Mouse (Mus musculus) myocyte (in vitro differentiated cells): ENCODE data around the gene Myom1. TPM values are rescaled to one million over a fixed set of nuclear protein-coding genes. Genes with fewer than 3 reads are reported as not detected.

Experiments used
- H3K27me3 ChIP-seq: one replicate; pipeline ENCODE4 v1.6.1; 2011; ENCODE audit not compliant: control insufficient read depth, insufficient read depth, insufficient read length
- H3K36me3 ChIP-seq: one replicate; pipeline ENCODE4 v1.6.1; 2011; ENCODE audit not compliant: control insufficient read depth, insufficient read depth
- H3K4me2 ChIP-seq: one replicate; pipeline ENCODE4 v1.6.1; 2011; ENCODE audit warnings: low read depth, control low read depth
- H3K4me3 ChIP-seq: one replicate; pipeline ENCODE4 v1.5.1; 2011; ENCODE audit warnings: mild to moderate bottlenecking, control low read depth, moderate library complexity
- H3K79me2 ChIP-seq: one replicate; pipeline ENCODE4 v1.6.1; 2011; ENCODE audit not compliant: control insufficient read depth, insufficient read depth
- H3ac ChIP-seq: one replicate; pipeline ENCODE4 v1.6.1; 2011; ENCODE audit not compliant: control insufficient read depth, insufficient read length
- CEBPB ChIP-seq: IDR thresholded peaks from 2 replicates; pipeline ENCODE4 v1.6.1; 2011; ENCODE audit warnings: mild to moderate bottlenecking, moderate library complexity; ENCODE audit not compliant: poor library complexity, insufficient read depth, severe bottlenecking
- E2F4 ChIP-seq: IDR thresholded peaks from one replicate; pipeline ENCODE4 v1.6.1; 2011; ENCODE audit warnings: mild to moderate bottlenecking, control low read depth, moderate library complexity; ENCODE audit not compliant: insufficient read depth
- MAX ChIP-seq: IDR thresholded peaks from one replicate; pipeline ENCODE4 v1.6.1; 2011; ENCODE audit warnings: low read depth, mild to moderate bottlenecking, control low read depth
- MYOD1 ChIP-seq, 3 experiments: IDR thresholded peaks; one replicate each; pipeline ENCODE4 v1.6.1; 2011; ENCODE audit warnings: control low read depth in 2 of 3, low read depth in 2 of 3, mild to moderate bottlenecking in 2 of 3, moderate library complexity in 1 of 3; ENCODE audit not compliant: insufficient read length in 2 of 3, control insufficient read depth in 1 of 3
- MYOG ChIP-seq, 3 experiments: IDR thresholded peaks; one replicate each; pipeline ENCODE4 v1.6.1; 2011; ENCODE audit warnings: control low read depth in 2 of 3, low read depth in 2 of 3, mild to moderate bottlenecking in 2 of 3; ENCODE audit not compliant: insufficient read length in 2 of 3, control insufficient read depth in 1 of 3, insufficient read depth in 1 of 3
- POLR2A ChIP-seq: IDR thresholded peaks from one replicate; pipeline ENCODE4 v1.6.1; 2011; ENCODE audit warnings: low read depth, mild to moderate bottlenecking, control low read depth, moderate library complexity; ENCODE audit not compliant: insufficient read length
- POLR2AphosphoS2 ChIP-seq: IDR thresholded peaks from one replicate; pipeline ENCODE4 v1.6.1; 2011; ENCODE audit warnings: low read depth, control low read depth; ENCODE audit not compliant: insufficient read length
- REST ChIP-seq: IDR thresholded peaks from one replicate; pipeline ENCODE4 v1.6.1; 2011; ENCODE audit warnings: mild to moderate bottlenecking, control low read depth, moderate library complexity; ENCODE audit not compliant: insufficient read depth, insufficient read length
- SRF ChIP-seq: IDR thresholded peaks from one replicate; pipeline ENCODE4 v1.6.1; 2011; ENCODE audit warnings: low read depth; ENCODE audit not compliant: control insufficient read depth, insufficient read length
- TCF12 ChIP-seq: IDR thresholded peaks from one replicate; pipeline ENCODE4 v1.6.1; 2011; ENCODE audit warnings: mild to moderate bottlenecking, control low read depth; ENCODE audit not compliant: poor library complexity, insufficient read depth, severe bottlenecking
- TCF3 ChIP-seq: IDR thresholded peaks from one replicate; pipeline ENCODE4 v1.6.1; 2011; ENCODE audit warnings: low read depth, control low read depth; ENCODE audit not compliant: insufficient read length
- USF1 ChIP-seq: IDR thresholded peaks from one replicate; pipeline ENCODE4 v1.6.1; 2011; ENCODE audit warnings: low read depth, mild to moderate bottlenecking, control low read depth, moderate library complexity
- polyA plus RNA-seq: library from polyadenylated mRNA; unstranded; fragments of >200 nt; fragmentation: generic; extraction: Trizol; gene quantifications from one replicate; pipeline ENCODE4 v1.2.1, GENCODE M21; 2012; ENCODE audit warnings: missing spikeins

Gene Myom1
- polyA plus RNA-seq, 1 experiment, result 52.7 TPM

GRCm38 (mm10) chr17:71135866-71136265 is 133.4 kb downstream of the Myom1 start:
- no peak overlapping the region for H3K4me3 ChIP-seq
- H3ac ChIP-seq, result no peak overlapping the region
- H3K27me3 ChIP-seq, result no peaks in the 10 kb centered on the region
- no peak for TF ChIP-seq POLR2A
- no peak for TF ChIP-seq CEBPB
- TF ChIP-seq SRF, result no peak
- no peak for TF ChIP-seq E2F4
- TF ChIP-seq MAX, result no peak
- TF ChIP-seq MYOD1 (IDR thresholded peaks at IDR 0.05; ENCODE audit: control insufficient read depth in 1 of 3, insufficient read length in 2 of 3, low read depth in 2 of 3), result no peak
- no peak for TF ChIP-seq REST
- no peak for TF ChIP-seq TCF3
- no peak for TF ChIP-seq POLR2AphosphoS2
- no peak for TF ChIP-seq MYOG (IDR thresholded peaks at IDR 0.05; ENCODE audit: control insufficient read depth in 1 of 3, insufficient read depth in 1 of 3, insufficient read length in 2 of 3, low read depth in 2 of 3)
- no peak for TF ChIP-seq USF1
- no peak for TF ChIP-seq TCF12
- no peaks in the 10 kb centered on the region for H3K36me3 ChIP-seq
- H3K4me2 ChIP-seq, result no peak overlapping the region
- H3K79me2 ChIP-seq, result no peaks in the 10 kb centered on the region

GRCm38 (mm10) chr17:71136384-71137333 is 134.2 kb downstream of the Myom1 start:
- Histone ChIP-seq H3K79me2 (no peaks in the 10 kb centered on the region), H3K36me3 (no peaks in the 10 kb centered on the region), H3ac (no peak overlapping the region), H3K4me3 (no peak overlapping the region), H3K27me3 (no peaks in the 10 kb centered on the region), H3K4me2 (no peak overlapping the region)
- TF ChIP-seq E2F4 (no peak), TCF12 (no peak), SRF (no peak), MAX (no peak), POLR2AphosphoS2 (no peak), POLR2A (no peak), CEBPB (no peak), MYOG (IDR thresholded peaks at IDR 0.05; ENCODE audit: control insufficient read depth in 1 of 3, insufficient read depth in 1 of 3, insufficient read length in 2 of 3, low read depth in 2 of 3) (no peak), MYOD1 (IDR thresholded peaks at IDR 0.05; ENCODE audit: control insufficient read depth in 1 of 3, insufficient read length in 2 of 3, low read depth in 2 of 3) (no peak), USF1 (no peak), REST (no peak), TCF3 (no peak)

GRCm38 (mm10) chr17:71137334-71137721 is 134.9 kb downstream of the Myom1 start:
- Histone ChIP-seq H3K79me2 (no peaks in the 10 kb centered on the region), H3K4me3 (no peak overlapping the region), H3K36me3 (no peaks in the 10 kb centered on the region), H3K4me2 (no peak overlapping the region), H3ac (no peak overlapping the region), H3K27me3 (no peaks in the 10 kb centered on the region)
- no peak for TF ChIP-seq POLR2AphosphoS2
- no peak for TF ChIP-seq SRF
- no peak for TF ChIP-seq MYOD1 (IDR thresholded peaks at IDR 0.05; ENCODE audit: control insufficient read depth in 1 of 3, insufficient read length in 2 of 3, low read depth in 2 of 3)
- TF ChIP-seq CEBPB, result no peak
- no peak for TF ChIP-seq POLR2A
- TF ChIP-seq USF1, result no peak
- TF ChIP-seq MAX, result no peak
- TF ChIP-seq MYOG (IDR thresholded peaks at IDR 0.05; ENCODE audit: control insufficient read depth in 1 of 3, insufficient read depth in 1 of 3, insufficient read length in 2 of 3, low read depth in 2 of 3), result no peak
- no peak for TF ChIP-seq E2F4
- no peak for TF ChIP-seq TCF3
- TF ChIP-seq REST, result no peak
- TF ChIP-seq TCF12, result no peak

- TF ChIP-seq USF1 (no peak), MYOD1 (IDR thresholded peaks at IDR 0.05; ENCODE audit: control insufficient read depth in 1 of 3, insufficient read length in 2 of 3, low read depth in 2 of 3) (peak in 1 of 3 experiments; percentile 31)
- no peaks in the 10 kb centered on the region for H3K79me2 ChIP-seq
- no peak overlapping the region for H3K4me3 ChIP-seq
- H3K4me2 ChIP-seq, result no peak overlapping the region
- H3K36me3 ChIP-seq, result no peaks in the 10 kb centered on the region
- H3K27me3 ChIP-seq, result no peaks in the 10 kb centered on the region
- H3ac ChIP-seq, result no peak overlapping the region
Measured at GRCm38 (mm10) chr17:71142068-71142467, 139.6 kb downstream of the Myom1 start.

- TF ChIP-seq MYOD1 (IDR thresholded peaks at IDR 0.05; ENCODE audit: control insufficient read depth in 1 of 3, insufficient read length in 2 of 3, low read depth in 2 of 3), result no peak
- no peak for TF ChIP-seq SRF
- no peak for TF ChIP-seq TCF3
- no peak for TF ChIP-seq MYOG (IDR thresholded peaks at IDR 0.05; ENCODE audit: control insufficient read depth in 1 of 3, insufficient read depth in 1 of 3, insufficient read length in 2 of 3, low read depth in 2 of 3)
- no peak for TF ChIP-seq REST
- TF ChIP-seq E2F4, result no peak
- no peak for TF ChIP-seq TCF12
- no peak for TF ChIP-seq USF1
- TF ChIP-seq CEBPB, result no peak
- no peak for TF ChIP-seq POLR2A
- no peak for TF ChIP-seq POLR2AphosphoS2
- TF ChIP-seq MAX, result no peak
- Histone ChIP-seq H3ac (no peak overlapping the region), H3K79me2 (no peaks in the 10 kb centered on the region), H3K4me2 (no peak overlapping the region), H3K36me3 (no peaks in the 10 kb centered on the region), H3K4me3 (no peak overlapping the region), H3K27me3 (no peaks in the 10 kb centered on the region)
Measured at GRCm38 (mm10) chr17:71143155-71143554, 140.7 kb downstream of the Myom1 start.
